Mouse (Mus musculus): Measurements from ENCODE around the gene Acbd3. TPM values are rescaled to one million over a fixed set of nuclear protein-coding genes. Genes with fewer than 3 reads are reported as not detected.

The Acbd3 gene
- total and polyA plus RNA-seq, 3 experiments: 17.8 to 23.2 TPM; not detected in 1

GRCm38 (mm10) chr1:180767541-180768333 lies 41.9 kb downstream of the Acbd3 start:
- H3K36me3 ChIP-seq (ENCODE audit: control insufficient read depth in 1 of 2, insufficient read depth in 2 of 2, low read length in 2 of 2): peaks cover 0 to 14% of the 10 kb centered on the region in 2 experiments; a peak in 2 of 4 replicates
- TF ChIP-seq ELF1 (IDR thresholded peaks at IDR 0.05; ENCODE audit: low read depth, low read length): peak; percentile 19; the same call in 1 of the 2 replicates
- no peak for TF ChIP-seq E2F4 (IDR thresholded peaks at IDR 0.05; ENCODE audit: borderline replicate concordance, low read depth, low read length)
- no peak; the same call in 1 of the 2 replicates for TF ChIP-seq MAZ (IDR thresholded peaks at IDR 0.05; ENCODE audit: low read depth, low read length)
- peak; percentile 40; the same call in 1 of the 2 replicates for TF ChIP-seq MXI1 (IDR thresholded peaks at IDR 0.05; ENCODE audit: low read depth, low read length)
- no peak for TF ChIP-seq CHD2 (IDR thresholded peaks at IDR 0.05; ENCODE audit: low read length)
- no peak for TF ChIP-seq KAT2A (conservative IDR thresholded peaks at IDR 0.05; ENCODE audit: low read depth, low read length)
- peak; percentile 38; the same call in 1 of the 2 replicates for TF ChIP-seq HCFC1 (IDR thresholded peaks at IDR 0.05; ENCODE audit: low read depth, low read length)
- 0 out of 2 replicates have a peak, but pooled peaks have one; percentile 1 for TF ChIP-seq UBTF (IDR thresholded peaks at IDR 0.05; ENCODE audit: borderline replicate concordance, insufficient read depth, low read depth, low read length)
- 0 out of 2 replicates have a peak, but pooled peaks have one; percentile 33 for TF ChIP-seq POLR2AphosphoS2 (IDR thresholded peaks at IDR 0.05; ENCODE audit: low read length)
- TF ChIP-seq ETS1 (IDR thresholded peaks at IDR 0.05; ENCODE audit: low read depth, low read length): no peak
- no peak for TF ChIP-seq ZNF384 (IDR thresholded peaks at IDR 0.05; ENCODE audit: low read depth, low read length)
- TF ChIP-seq GATA1 (IDR thresholded peaks at IDR 0.05; ENCODE audit: low read depth, low read length): no peak
- TF ChIP-seq MAX (IDR thresholded peaks at IDR 0.05; ENCODE audit: low read length): peak; percentile 38; the same call in 1 of the 2 replicates
- TF ChIP-seq RAD21 (IDR thresholded peaks at IDR 0.05; ENCODE audit: low read depth, low read length): no peak
- TF ChIP-seq CHD1 (IDR thresholded peaks at IDR 0.05; ENCODE audit: low read depth, low read length): no peak
- peak; percentile 68 for DNase-seq (ENCODE audit: low read depth, low spot score)
- H3K9ac ChIP-seq (ENCODE audit: control insufficient read depth, low read depth, low read length, poor library complexity, severe bottlenecking): peak overlapping the region; percentile 89
- H3K79me2 ChIP-seq (ENCODE audit: control insufficient read depth, insufficient read depth, low read length, poor library complexity): peaks cover 3% of the 10 kb centered on the region; the same call in 1 of the 2 replicates
- no peaks in the 10 kb centered on the region for H3K27me3 ChIP-seq (ENCODE audit: control insufficient read depth in 1 of 2, insufficient read depth in 2 of 2, low read length in 2 of 2)
- H3K4me1 ChIP-seq (ENCODE audit: control insufficient read depth in 1 of 2, insufficient read depth in 2 of 2, low read length in 2 of 2): peaks cover 3 to 31% of the 10 kb centered on the region in 2 experiments
- peak overlapping the region; percentile 74 to 81 for H3K4me3 ChIP-seq (ENCODE audit: control insufficient read depth in 1 of 2, insufficient read depth in 1 of 2, low read depth in 2 of 2, low read length in 2 of 2)
- no peaks in the 10 kb centered on the region for H3K9me3 ChIP-seq (replicated peaks; ENCODE audit: insufficient read depth, low read length)
- H3K27ac ChIP-seq (ENCODE audit: control insufficient read depth, low read depth, low read length): peak overlapping the region; percentile 51

- DNase-seq (ENCODE audit: low read depth, low spot score): peak; percentile 88
- H3K27me3 ChIP-seq (ENCODE audit: control insufficient read depth in 1 of 2, insufficient read depth in 2 of 2, low read length in 2 of 2): no peaks in the 10 kb centered on the region
- H3K36me3 ChIP-seq (ENCODE audit: control insufficient read depth in 1 of 2, insufficient read depth in 2 of 2, low read length in 2 of 2): peaks cover 0 to 14% of the 10 kb centered on the region in 2 experiments; a peak in 2 of 4 replicates
- peak overlapping the region; percentile 89 for H3K9ac ChIP-seq (ENCODE audit: control insufficient read depth, low read depth, low read length, poor library complexity, severe bottlenecking)
- peak overlapping the region; percentile 51 for H3K27ac ChIP-seq (ENCODE audit: control insufficient read depth, low read depth, low read length)
- H3K9me3 ChIP-seq (replicated peaks; ENCODE audit: insufficient read depth, low read length): no peaks in the 10 kb centered on the region
- H3K4me1 ChIP-seq (ENCODE audit: control insufficient read depth in 1 of 2, insufficient read depth in 2 of 2, low read length in 2 of 2): peaks cover 3 to 31% of the 10 kb centered on the region in 2 experiments
- peaks cover 3% of the 10 kb centered on the region; the same call in 1 of the 2 replicates for H3K79me2 ChIP-seq (ENCODE audit: control insufficient read depth, insufficient read depth, low read length, poor library complexity)
- peak overlapping the region; percentile 74 to 81 for H3K4me3 ChIP-seq (ENCODE audit: control insufficient read depth in 1 of 2, insufficient read depth in 1 of 2, low read depth in 2 of 2, low read length in 2 of 2)
- TF ChIP-seq USF2 (IDR thresholded peaks at IDR 0.05; ENCODE audit: borderline replicate concordance in 1 of 2, insufficient read depth in 1 of 2, low read depth in 1 of 2, low read length in 2 of 2) (no peak), MAZ (IDR thresholded peaks at IDR 0.05; ENCODE audit: low read depth, low read length) (0 out of 2 replicates have a peak, but pooled peaks have one; percentile 83), KAT2A (conservative IDR thresholded peaks at IDR 0.05; ENCODE audit: low read depth, low read length) (no peak), MYC (IDR thresholded peaks at IDR 0.05; ENCODE audit: low read depth, low read length) (peak; percentile 79; the same call in 1 of the 2 replicates), ETS1 (IDR thresholded peaks at IDR 0.05; ENCODE audit: low read depth, low read length) (no peak), POLR2AphosphoS5 (IDR thresholded peaks at IDR 0.05; ENCODE audit: borderline replicate concordance, low read depth, low read length) (no peak), RCOR1 (IDR thresholded peaks at IDR 0.05; ENCODE audit: low read depth, low read length) (0 out of 2 replicates have a peak, but pooled peaks have one; percentile 11), ZMIZ1 (IDR thresholded peaks at IDR 0.05; ENCODE audit: low read depth, low read length) (no peak), MXI1 (IDR thresholded peaks at IDR 0.05; ENCODE audit: low read depth, low read length) (no peak; the same call in 1 of the 2 replicates), CTCF (IDR thresholded peaks at IDR 0.05 in 2 of 3, conservative IDR thresholded peaks at IDR 0.05 in 1 of 3; ENCODE audit: control insufficient read depth in 1 of 3, insufficient read depth in 1 of 3, low read depth in 2 of 3, low read length in 3 of 3, poor library complexity in 1 of 3, severe bottlenecking in 1 of 3) (peak; percentile 65 to 88 (median 79)), ZKSCAN1 (IDR thresholded peaks at IDR 0.05; ENCODE audit: low read depth, low read length) (no peak), SMC3 (IDR thresholded peaks at IDR 0.05; ENCODE audit: low read depth, low read length) (peak; percentile 57), CHD2 (IDR thresholded peaks at IDR 0.05; ENCODE audit: low read length) (no peak), NRF1 (IDR thresholded peaks at IDR 0.05; ENCODE audit: insufficient read depth, low read depth, low read length, poor library complexity, severe bottlenecking) (0 out of 2 replicates have a peak, but pooled peaks have one; percentile 26), HCFC1 (IDR thresholded peaks at IDR 0.05; ENCODE audit: low read depth, low read length) (peak; percentile 53), BHLHE40 (IDR thresholded peaks at IDR 0.05; ENCODE audit: borderline replicate concordance, low read depth, low read length) (peak; percentile 15; the same call in 1 of the 2 replicates)
Measured at GRCm38 (mm10) chr1:180768334-180769168, 42.7 kb downstream of the Acbd3 start.

Data from MEL (cell line).